Mouse (Mus musculus): ENCODE measurements around the gene Vasn.

DNA sequence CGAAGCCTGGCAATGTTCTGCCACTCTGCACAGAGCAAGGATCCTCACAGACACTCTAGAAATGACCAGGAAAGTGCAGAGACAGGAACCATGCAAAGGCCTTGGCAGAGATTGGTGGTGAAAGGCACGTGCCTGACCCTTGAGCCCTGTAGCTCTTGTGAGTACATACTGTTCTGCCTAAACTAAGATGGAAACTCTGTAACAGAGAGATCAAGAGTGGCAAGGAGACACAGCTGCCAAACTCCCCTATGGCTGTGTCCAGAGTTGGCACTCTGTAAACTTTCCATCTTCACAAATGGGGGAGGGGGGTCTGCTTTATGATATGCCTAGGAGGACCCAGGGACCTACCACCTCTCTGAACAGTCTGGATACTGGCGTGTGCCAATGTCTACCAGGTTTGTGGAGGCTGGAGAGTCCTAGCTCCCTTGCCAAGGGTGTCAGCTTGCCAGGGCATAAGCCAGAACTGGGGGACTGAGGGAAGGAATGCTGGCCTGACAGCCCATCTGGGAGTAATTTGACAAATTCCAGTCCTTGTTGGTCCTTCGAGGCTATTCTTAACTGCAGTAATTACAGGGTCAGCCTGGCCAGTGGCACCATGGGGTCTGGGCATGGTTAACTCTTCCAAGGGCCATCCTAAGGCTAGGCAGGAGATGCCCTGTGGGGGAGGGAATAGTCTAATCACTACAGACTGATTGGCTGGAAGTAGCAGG is 13.1 kb downstream of the Vasn start:
- TF ChIP-seq POLR2A (IDR thresholded peaks at IDR 0.05; ENCODE audit: borderline replicate concordance, low read depth, low read length) (no peak), CTCF (IDR thresholded peaks at IDR 0.05; ENCODE audit: low read depth, low read length) (no peak)
